Mouse (Mus musculus): Measurements from ENCODE around the gene Pdia3. TPM values are rescaled to one million over a fixed set of nuclear protein-coding genes. Genes with fewer than 3 reads are reported as not detected.
"Not testable (repeated sequence)": the region's sequence is repeated elsewhere in the genome, so short reads cannot be mapped to it uniquely, and the experiment has no call there.

Gene Pdia3
- total RNA-seq, 4 experiments from 2014 or later: 426 to 490 (median 434) TPM

DNA sequence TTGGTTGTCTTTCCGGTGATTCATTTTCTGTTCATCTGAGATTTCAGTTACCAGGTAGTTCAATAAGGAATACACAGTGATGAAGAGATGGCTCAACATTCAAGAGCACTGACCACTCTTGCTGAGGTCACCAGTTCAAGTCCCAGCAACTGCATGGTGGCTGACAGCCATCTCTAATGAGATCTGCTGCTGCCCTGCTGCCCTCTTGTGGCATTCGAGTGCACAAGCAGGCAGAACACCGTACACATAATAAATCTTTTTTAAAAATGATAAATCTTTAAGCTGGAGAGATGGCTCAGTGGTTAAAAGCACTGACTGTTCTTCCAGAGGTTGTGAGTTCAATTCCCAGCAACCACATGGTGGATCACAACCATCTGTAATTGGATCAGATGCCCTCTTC lies 66.9 kb downstream of the Pdia3 start:
- no peak for DNase-seq

DNA sequence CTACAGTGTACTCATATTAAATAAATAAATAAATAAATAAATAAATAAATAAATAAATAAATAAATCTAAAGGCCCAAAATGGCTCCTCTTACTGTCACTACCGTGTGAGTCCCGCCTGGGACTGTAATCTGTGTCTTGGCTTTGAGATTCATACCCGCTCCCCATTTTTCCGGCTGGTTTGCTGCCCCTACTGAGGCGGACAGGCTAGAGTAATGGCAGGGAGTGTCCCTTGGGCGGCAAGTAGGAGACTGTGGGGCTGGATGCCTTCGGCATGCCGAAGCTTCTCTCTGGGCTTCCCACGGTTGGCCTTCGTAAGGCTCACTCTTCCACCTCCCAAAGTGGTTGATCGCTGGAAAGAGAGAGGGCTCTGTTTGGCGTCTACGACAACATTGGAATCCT lies 67.3 kb downstream of the Pdia3 start:
- DNase-seq: not testable (repeated sequence)

DNA sequence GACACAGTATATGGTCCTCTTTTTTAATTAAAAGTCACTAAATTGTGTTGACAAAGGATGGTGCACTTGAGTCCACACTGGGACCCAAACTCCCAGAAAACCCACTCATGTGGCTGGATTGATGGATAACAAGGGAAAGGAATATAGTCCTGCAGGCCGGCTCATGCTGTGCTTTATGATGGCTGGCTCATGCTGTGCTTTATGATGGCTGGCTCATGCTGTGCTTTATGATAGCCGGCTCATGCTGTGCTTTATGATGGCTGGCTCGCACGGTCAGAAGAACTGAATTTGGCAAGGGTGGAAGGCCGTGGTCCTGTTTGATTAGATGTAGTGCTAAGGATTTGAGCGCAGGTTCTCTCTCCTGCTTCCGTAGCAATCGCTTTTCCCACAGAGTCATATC lies 70.0 kb downstream of the Pdia3 start:
- DNase-seq: no peak

DNA sequence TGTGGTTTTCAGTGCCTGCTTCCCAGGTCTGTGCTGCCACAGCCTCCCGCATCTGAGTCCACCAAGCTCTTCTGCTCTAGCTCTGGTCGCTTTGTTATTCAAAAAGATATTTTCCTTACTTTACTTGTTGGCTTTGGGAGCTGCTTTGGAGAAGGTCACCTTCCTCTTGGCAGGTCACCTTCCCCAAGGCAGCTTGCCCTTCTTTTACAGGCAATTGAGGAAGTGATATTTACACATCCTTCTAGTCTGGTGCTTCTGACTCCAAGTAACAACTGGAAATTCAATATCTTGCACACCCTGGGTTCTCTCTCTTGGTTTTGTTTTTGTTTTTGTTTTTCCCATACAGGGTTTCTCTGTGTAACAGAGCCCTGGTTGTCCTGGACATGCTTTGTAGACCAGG lies 70.8 kb downstream of the Pdia3 start:
- DNase-seq: not testable (repeated sequence)

Small RNA genes lying within 50 kb of the gene (microRNA-seq; reads per million reads assigned to microRNA genes)
- gene Gm22953: 0 reads per million in 2 experiments

Other genes with a start within 250 kb of the Pdia3 start
- 10 to 100 TPM; 43.8 to 53.2 (median 44.6) TPM for gene Tubgcp4, start 243.1 kb upstream of the Pdia3 start, total RNA-seq (2022)
- gene Zscan29, start 242.7 kb upstream of the Pdia3 start, total RNA-seq (2022): 10 to 100 TPM; 16.8 to 19.6 (median 18.6) TPM
- gene Trp53bp1, start 142.4 kb upstream of the Pdia3 start, total RNA-seq (2022): 100 to 1,000 TPM in 1 of 4 experiments, 10 to 100 TPM in 3; 81.3 to 124 (median 91.5) TPM
- 10 to 100 TPM; 10.4 to 17.5 (median 12.5) TPM for gene Map1a, start 124.2 kb upstream of the Pdia3 start, total RNA-seq (2022)
- gene Ppip5k1, start 58.4 kb upstream of the Pdia3 start, total RNA-seq (2022): 10 to 100 TPM; 46.6 to 69.1 (median 53.0) TPM
- gene Ckmt1, start 56.1 kb upstream of the Pdia3 start, total RNA-seq (2022): 10 to 100 TPM in 3 of 4 experiments, 1 to 10 TPM in 1; 9.9 to 15.5 (median 12.2) TPM
- gene Strc, start 26.6 kb upstream of the Pdia3 start, total RNA-seq (2022): 1 to 10 TPM in 1 of 4 experiments, under 1 TPM in 1, not detected in 2; 0.81 to 1.4 TPM
- gene Catsper2, start within 50 bp of the Pdia3 start, total RNA-seq (2022): 1 to 10 TPM; 2.2 to 4.1 (median 2.9) TPM
- under 1 TPM in 3 of 4 experiments, not detected in 1; 0.24 to 0.74 (median 0.62) TPM for gene Ell3, start 30.5 kb downstream of the Pdia3 start, total RNA-seq (2022)
- gene Serf2, start 35.4 kb downstream of the Pdia3 start, total RNA-seq (2022): 100 to 1,000 TPM; 249 to 360 (median 257) TPM
- 10 to 100 TPM; 14.2 to 53.3 (median 35.7) TPM for gene Hypk, start 39.5 kb downstream of the Pdia3 start, total RNA-seq (2022)
- gene Serinc4, start 43.0 kb downstream of the Pdia3 start, total RNA-seq (2022): under 1 TPM; 0.20 to 0.75 (median 0.28) TPM
- gene Mfap1b, start 60.3 kb downstream of the Pdia3 start, total RNA-seq (2022): 10 to 100 TPM; 38.2 to 44.8 (median 40.2) TPM
- 10 to 100 TPM; 31.3 to 37.9 (median 35.5) TPM for gene Mfap1a, start 92.9 kb downstream of the Pdia3 start, total RNA-seq (2022)
- gene Wdr76, start 92.9 kb downstream of the Pdia3 start, total RNA-seq (2022): 1 to 10 TPM; 2.6 to 6.1 (median 4.4) TPM

Measured in adrenal gland, adult 8-10 months (tissue).